8 mouse cellular contexts compared by ENCODE assay signal in genomic region chr11:71995968-71996511, GRCm38 (mm10). TPM values are rescaled to one million over a fixed set of nuclear protein-coding genes. Genes with fewer than 3 reads are reported as not detected.
DNase-seq lines count a peak whose midpoint lies in the region; ATAC-seq lines count a peak whose summit lies in the region.

No protein-coding gene starts in this region.

- no peaks in the 10 kb centered on the region for H3K9me3 ChIP-seq in forebrain, embryonic 15.5 days
- H3K9me3 ChIP-seq in lung, embryonic 15.5 days: no peaks in the 10 kb centered on the region

- peak; percentile 82 for ATAC-seq in forebrain, embryonic 15.5 days (replicated peaks)
- peak; percentile 94 for ATAC-seq in lung, embryonic 15.5 days (ENCODE audit: borderline replicate concordance, extremely low read depth, low FRiP score, low TSS enrichment)
- ATAC-seq in erythroid progenitor cell, adult 5-6 weeks (replicated peaks; ENCODE audit: low FRiP score, poor library complexity, severe bottlenecking): no peak

- 22% methylated on average over 9 of the region's 9 CpGs for WGBS in forebrain, embryonic 15.5 days
- WGBS in lung, embryonic 15.5 days: 24% methylated on average over 9 of the region's 9 CpGs

- H3K36me3 ChIP-seq in forebrain, embryonic 15.5 days: no peaks in the 10 kb centered on the region
- no peaks in the 10 kb centered on the region for H3K36me3 ChIP-seq in lung, embryonic 15.5 days

- H3K27me3 ChIP-seq in forebrain, embryonic 15.5 days: no peaks in the 10 kb centered on the region
- H3K27me3 ChIP-seq in lung, embryonic 15.5 days: no peaks in the 10 kb centered on the region

- 0 out of 2 replicates have a peak overlapping the region, but pooled peaks have one; percentile 26 for H3K9ac ChIP-seq in forebrain, embryonic 15.5 days (replicated peaks)
- H3K9ac ChIP-seq in lung, embryonic 15.5 days: no peak overlapping the region

- peak overlapping the region; percentile 63 for H3K27ac ChIP-seq in forebrain, embryonic 15.5 days (replicated peaks)
- H3K27ac ChIP-seq in lung, embryonic 15.5 days: peak overlapping the region; percentile 68

- DNase-seq in 3134 (ENCODE audit: extremely low read depth, insufficient read length, low spot score): peak; percentile 66
- peak; percentile 10 to 26 for DNase-seq in adrenal gland, adult 18-20 months (ENCODE audit: low spot score in 2 of 2)
- DNase-seq in heart, postnatal 36 days: peak; percentile 64 to 67
- DNase-seq in kidney, postnatal 4 days: peak; percentile 53 to 69
- DNase-seq in retina, postnatal 1 day: peak; percentile 87

- H3K4me2 ChIP-seq in forebrain, embryonic 15.5 days (replicated peaks): peak overlapping the region; percentile 5; the same call in 1 of the 2 replicates
- H3K4me2 ChIP-seq in lung, embryonic 15.5 days: peak overlapping the region; percentile 48

- intact Hi-C loops in heart, postnatal 36 days (cut with DNase I): loop anchor here (10.0 kb wide), 1 partner anchor 241 kb away; no protein-coding TSS in a partner anchor

- peaks cover 14% of the 10 kb centered on the region for H3K4me1 ChIP-seq in forebrain, embryonic 15.5 days
- H3K4me1 ChIP-seq in lung, embryonic 15.5 days: peaks cover 11% of the 10 kb centered on the region; the same call in 1 of the 2 replicates

- H3K4me3 ChIP-seq in forebrain, embryonic 15.5 days: no peak overlapping the region
- peak overlapping the region; percentile 14; the same call in 1 of the 2 replicates for H3K4me3 ChIP-seq in lung, embryonic 15.5 days

RNA-seq across cellular contexts. Expression of gene Aipl1, which starts 41.3 kb away (rescaled TPM):
- total RNA-seq in adrenal gland, adult 18-20 months (2021): not detected
- polyA plus RNA-seq in forebrain, embryonic 15.5 days (2015; fragmentation: Nextera tagmentation; extraction: Ambion mirVana): 0.23 and 0.42 TPM in 2 replicates
- not detected for total RNA-seq in heart, postnatal 36 days (2021)
- polyA plus RNA-seq in lung, embryonic 15.5 days (2015; fragmentation: Nextera tagmentation; extraction: Ambion mirVana): 0.43 and 0.72 TPM in 2 replicates
- total RNA-seq in erythroid progenitor cell, adult 5-6 weeks (2015; ENCODE audit: low replicate concordance): not detected in 2 replicates
- total RNA-seq in erythroid progenitor cell, adult 5-6 weeks (2017; ENCODE audit: low replicate concordance): not detected in 2 replicates

RNA-seq across cellular contexts. Expression of gene Pimreg, which starts 45.8 kb away (rescaled TPM):
- total RNA-seq in adrenal gland, adult 18-20 months (2021): 1 to 10 TPM in 1 of 2 experiments, under 1 TPM in 1; 0.51 to 2.1 TPM
- polyA plus RNA-seq in forebrain, embryonic 15.5 days (2015; fragmentation: Nextera tagmentation; extraction: Ambion mirVana): 80.9 and 88.0 TPM in 2 replicates
- 1 to 10 TPM; 1.1 to 1.4 TPM for total RNA-seq in heart, postnatal 36 days (2021)
- 153 and 156 TPM in 2 replicates for polyA plus RNA-seq in lung, embryonic 15.5 days (2015; fragmentation: Nextera tagmentation; extraction: Ambion mirVana)
- 4.7 and 8.0 TPM in 2 replicates for total RNA-seq in erythroid progenitor cell, adult 5-6 weeks (2015; ENCODE audit: low replicate concordance)
- total RNA-seq in erythroid progenitor cell, adult 5-6 weeks (2017; ENCODE audit: low replicate concordance): 2.6 TPM in 1 of 2 replicates, not detected in the other

Comparison
In these comparisons a context has a peak if more than half of its experiments do, and no peak if none do; other contexts are left out.
1. DNase-seq: peak in every context shown above with its lines; median percentile 87 in retina, postnatal 1 day; 66 in 3134; 66 in heart, postnatal 36 days; 61 in kidney, postnatal 4 days; 18 in adrenal gland, adult 18-20 months.